Mouse (Mus musculus) intestine, embryonic 14.5 days (tissue): ENCODE results near the gene Pon2. TPM values are rescaled to one million over a fixed set of nuclear protein-coding genes. Genes with fewer than 3 reads are reported as not detected.
"Not testable (repeated sequence)": the region's sequence is repeated elsewhere in the genome, so short reads cannot be mapped to it uniquely, and the experiment has no call there.

Source experiments
- ATAC-seq: fragments of 200-750 bp; cut with Nextera tagmentation; replicated peaks from 2 replicates; pipeline ENCODE4 v1.8.0; 2017; ENCODE audit warnings: low read depth, moderate number of reproducible peaks, moderate TSS enrichment, moderate library complexity; ENCODE audit not compliant: low FRiP score, low TSS enrichment
- DNase-seq: peaks from one replicate; pipeline ENCODE4 v3.0.0-alpha.2; 2018; ENCODE audit warnings: low spot score
- H3K27ac ChIP-seq: fragments of 300-500 bp; sonication (generic); 2 replicates; pipeline ENCODE4 v1.5.1; 2014; ENCODE audit warnings: low read depth, mild to moderate bottlenecking, control low read depth
- H3K27me3 ChIP-seq: fragments of 300-500 bp; sonication (generic); replicated peaks from 2 replicates; pipeline ENCODE4 v1.6.1; 2014; ENCODE audit warnings: low read length, control low read depth; ENCODE audit not compliant: control insufficient read depth, insufficient read depth
- H3K36me3 ChIP-seq: fragments of 300-500 bp; sonication (generic); 2 replicates; pipeline ENCODE4 v1.6.1; 2014; ENCODE audit warnings: low read length, control low read depth; ENCODE audit not compliant: control insufficient read depth, insufficient read depth
- H3K4me1 ChIP-seq: fragments of 300-500 bp; sonication (generic); replicated peaks from 2 replicates; pipeline ENCODE4 v1.6.1; 2014; ENCODE audit warnings: low read length, control low read depth, mixed read lengths; ENCODE audit not compliant: control insufficient read depth, insufficient read depth
- H3K4me2 ChIP-seq: fragments of 300-500 bp; sonication (generic); 2 replicates; pipeline ENCODE4 v1.6.1; 2014; ENCODE audit warnings: low read length
- H3K4me3 ChIP-seq: fragments of 300-500 bp; sonication (generic); 2 replicates; pipeline ENCODE4 v1.5.1; 2014; ENCODE audit warnings: low read depth, low read length, control low read depth, mixed read lengths
- H3K9ac ChIP-seq: fragments of 300-500 bp; sonication (generic); 2 replicates; pipeline ENCODE4 v1.6.1; 2014; ENCODE audit warnings: mild to moderate bottlenecking, low read length
- H3K9me3 ChIP-seq: fragments of 300-500 bp; sonication (generic); 2 replicates; pipeline ENCODE4 v1.6.1; 2016; ENCODE audit warnings: low read length, control low read depth; ENCODE audit not compliant: control insufficient read depth
- WGBS: fragments of 180-500 bp; shearing (Covaris S2); extraction: QIAGEN DNeasy Blood & Tissue Kit; methylation state at CpG from one replicate; pipeline ENCODE4 v1.1.7; 2014; 5-methylcytosine and 5-hydroxymethylcytosine counted together
- polyA plus RNA-seq: library from polyadenylated mRNA; unstranded; fragments of >200 nt; fragmentation: Nextera tagmentation; extraction: Ambion mirVana; gene quantifications from 2 replicates; pipeline ENCODE4 v1.2.1, GENCODE M21; 2014

Gene Pon2
- polyA plus RNA-seq, 1 experiment from 2014 or later: 35.9 TPM

GRCm38 (mm10) chr6:5230261-5230660, 68.0 kb downstream of the Pon2 start:
- ATAC-seq: no peak
- no peak overlapping the region for H3K4me3 ChIP-seq
- no peaks in the 10 kb centered on the region for H3K4me1 ChIP-seq
- WGBS: 88% methylated on average over 5 of the region's 5 CpGs
- H3K27me3 ChIP-seq: no peaks in the 10 kb centered on the region
- no peak overlapping the region for H3K4me2 ChIP-seq
- H3K9ac ChIP-seq: no peak overlapping the region
- DNase-seq: no peak
- no peaks in the 10 kb centered on the region for H3K9me3 ChIP-seq
- no peak overlapping the region for H3K27ac ChIP-seq
- H3K36me3 ChIP-seq: no peaks in the 10 kb centered on the region

GRCm38 (mm10) chr6:5223551-5223950, 74.7 kb downstream of the Pon2 start:
- H3K4me2 ChIP-seq, ATAC-seq, H3K4me1 ChIP-seq, H3K9ac ChIP-seq, DNase-seq, H3K4me3 ChIP-seq, H3K27ac ChIP-seq, H3K27me3 ChIP-seq, H3K9me3 ChIP-seq, H3K36me3 ChIP-seq: not testable (repeated sequence)
- 91% methylated on average over 2 of the region's 2 CpGs for WGBS

GRCm38 (mm10) chr6:5222080-5222479, 76.2 kb downstream of the Pon2 start:
- ATAC-seq (no peak), DNase-seq (no peak)
- H3K4me3 ChIP-seq: no peak overlapping the region
- no peak overlapping the region for H3K4me2 ChIP-seq
- no peaks in the 10 kb centered on the region for H3K9me3 ChIP-seq
- no peaks in the 10 kb centered on the region for H3K27me3 ChIP-seq
- no peak overlapping the region for H3K9ac ChIP-seq
- no peaks in the 10 kb centered on the region for H3K4me1 ChIP-seq
- H3K36me3 ChIP-seq: no peaks in the 10 kb centered on the region
- 68% methylated on average over 3 of the region's 3 CpGs for WGBS
- H3K27ac ChIP-seq: no peak overlapping the region

GRCm38 (mm10) chr6:5218190-5218589, 80.1 kb downstream of the Pon2 start:
- H3K4me2 ChIP-seq: no peak overlapping the region
- no peaks in the 10 kb centered on the region for H3K36me3 ChIP-seq
- no peak overlapping the region for H3K9ac ChIP-seq
- no peak overlapping the region for H3K27ac ChIP-seq
- no peak overlapping the region for H3K4me3 ChIP-seq
- no peaks in the 10 kb centered on the region for H3K9me3 ChIP-seq
- H3K27me3 ChIP-seq: no peaks in the 10 kb centered on the region
- no peaks in the 10 kb centered on the region for H3K4me1 ChIP-seq
- 89% methylated on average over 4 of the region's 4 CpGs for WGBS
- ATAC-seq (no peak), DNase-seq (peak; percentile 16)

Other genes with a start within 250 kb of the Pon2 start
- gene Pon1, start 104.5 kb downstream of the Pon2 start, polyA plus RNA-seq: not detected in 2 replicates
- gene Pon3, start 42.2 kb downstream of the Pon2 start, polyA plus RNA-seq: 12.2 and 13.3 TPM in 2 replicates
- gene Asb4, start 84.9 kb upstream of the Pon2 start, polyA plus RNA-seq: 28.5 and 32.0 TPM in 2 replicates
- gene Pdk4, start 197.9 kb upstream of the Pon2 start, polyA plus RNA-seq: 1.5 and 2.0 TPM in 2 replicates